Mouse (Mus musculus) testis, adult 2 months (tissue): ENCODE data around the gene Lrrc40. TPM values are rescaled to one million over a fixed set of nuclear protein-coding genes. Genes with fewer than 3 reads are reported as not detected.
"Not testable (repeated sequence)": the region's sequence is repeated elsewhere in the genome, so short reads cannot be mapped to it uniquely, and the experiment has no call there.

Experiments
- H3K27ac ChIP-seq: fragments of 200-500 bp; 2 replicates; pipeline ENCODE4 v1.5.1; 2012; ENCODE audit warnings: low read depth, low read length; ENCODE audit not compliant: control insufficient read depth, insufficient read depth
- H3K27me3 ChIP-seq: fragments of 200-500 bp; 2 replicates; pipeline ENCODE4 v1.6.1; 2012; ENCODE audit warnings: mild to moderate bottlenecking, low read length, moderate library complexity; ENCODE audit not compliant: control insufficient read depth, insufficient read depth
- H3K36me3 ChIP-seq: fragments of 200-500 bp; 2 replicates; pipeline ENCODE4 v1.6.1; 2012; ENCODE audit warnings: mild to moderate bottlenecking, low read length; ENCODE audit not compliant: control insufficient read depth, insufficient read depth
- H3K4me1 ChIP-seq: fragments of 200-500 bp; 2 replicates; pipeline ENCODE4 v1.6.1; 2012; ENCODE audit warnings: low read length; ENCODE audit not compliant: control insufficient read depth, insufficient read depth
- H3K4me3 ChIP-seq: fragments of 200-500 bp; 2 replicates; pipeline ENCODE4 v1.5.1; 2012; ENCODE audit warnings: low read depth, mild to moderate bottlenecking, low read length, moderate library complexity, mixed read lengths; ENCODE audit not compliant: control insufficient read depth
- CTCF ChIP-seq: fragments of 200-500 bp; IDR thresholded peaks from 2 replicates; pipeline ENCODE4 v1.5.1; 2012; ENCODE audit warnings: low read depth, mild to moderate bottlenecking, inconsistent platforms, low read length, moderate library complexity; ENCODE audit not compliant: control insufficient read depth, insufficient read depth, insufficient replicate concordance
- POLR2A ChIP-seq: fragments of 200-500 bp; IDR thresholded peaks from 2 replicates; pipeline ENCODE4 v1.6.1; 2012; ENCODE audit warnings: low read depth, mild to moderate bottlenecking, inconsistent platforms, low read length, moderate library complexity; ENCODE audit not compliant: control insufficient read depth
- polyA plus RNA-seq: library from polyadenylated mRNA; depleted of rRNA; stranded (reverse); fragments of >200 nt; gene quantifications from 2 replicates; pipeline ENCODE4 v1.2.3, GENCODE M21; 2012; rRNA removed

Lrrc40 gene
- polyA plus RNA-seq, 1 experiment: 8.7 TPM

DNA sequence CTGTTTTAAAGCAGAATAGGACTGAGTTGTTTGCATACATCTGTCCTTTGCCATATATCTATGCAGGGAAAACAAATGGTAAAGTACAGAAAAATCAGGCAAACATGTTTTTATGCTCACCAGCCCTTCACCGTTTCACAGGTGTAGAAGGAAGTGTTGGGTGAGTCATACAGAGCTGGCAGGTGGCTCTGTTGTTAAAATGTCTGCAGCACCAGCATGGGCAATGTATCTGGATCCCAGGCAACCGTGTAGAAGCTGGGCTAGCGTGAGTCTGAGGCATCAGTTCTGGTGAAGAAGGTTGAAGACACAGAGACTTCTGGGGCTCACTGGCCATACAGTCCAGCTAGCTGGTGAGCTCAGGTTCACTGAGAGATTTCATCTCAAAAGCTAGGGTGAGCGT is 57.5 kb downstream of the Lrrc40 start:
- Histone ChIP-seq H3K27ac (no peak overlapping the region), H3K4me3 (no peak overlapping the region), H3K36me3 (no peaks in the 10 kb centered on the region), H3K27me3 (no peaks in the 10 kb centered on the region), H3K4me1 (no peaks in the 10 kb centered on the region)
- TF ChIP-seq POLR2A (no peak), CTCF (no peak)

DNA sequence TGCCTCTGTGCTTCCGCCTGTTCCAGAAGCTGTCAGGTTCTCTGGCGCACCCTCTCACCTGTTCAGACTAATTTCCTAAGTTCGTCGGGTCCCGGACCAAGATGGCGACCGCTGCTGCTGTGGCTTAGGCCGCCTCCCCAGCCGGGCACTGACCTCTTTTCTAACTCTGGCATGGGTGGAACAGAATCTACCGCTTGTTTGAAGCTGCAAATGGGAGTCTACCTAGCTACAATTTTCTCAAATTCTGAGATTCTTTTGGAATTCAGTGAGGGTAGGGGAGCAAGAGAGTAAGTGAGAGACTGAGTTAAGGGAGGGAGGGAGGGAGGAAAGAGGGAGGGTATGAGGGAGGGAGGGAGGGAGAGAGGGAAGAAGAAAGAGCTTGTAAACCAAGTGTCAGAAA is 65.6 kb downstream of the Lrrc40 start:
- H3K4me3 ChIP-seq, H3K4me1 ChIP-seq, H3K36me3 ChIP-seq: not testable (repeated sequence)

DNA sequence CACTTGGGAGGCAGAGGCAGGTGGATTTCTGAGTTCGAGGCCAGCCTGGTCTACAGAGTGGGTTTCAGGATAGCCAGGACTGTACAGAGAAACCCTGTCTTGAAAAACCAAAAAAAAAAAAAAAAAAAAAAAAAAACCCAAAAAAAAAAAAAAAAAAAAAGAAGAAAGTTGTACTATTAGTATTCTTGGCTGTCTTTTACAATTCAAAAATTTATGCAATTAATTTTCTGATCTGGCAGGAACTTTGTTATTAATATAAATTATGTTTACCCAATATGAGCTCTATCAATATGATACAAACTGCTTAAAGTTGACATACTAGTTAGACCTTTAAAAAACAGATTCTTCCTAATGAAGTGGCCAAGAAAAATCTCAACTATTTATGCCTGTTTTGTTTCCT is 66.1 kb downstream of the Lrrc40 start:
- not testable (repeated sequence) for H3K27ac ChIP-seq, H3K4me1 ChIP-seq, H3K4me3 ChIP-seq, H3K27me3 ChIP-seq, H3K36me3 ChIP-seq

More for the DNA sequence above, 65.6 kb downstream of the Lrrc40 start:
- H3K27me3 ChIP-seq, H3K27ac ChIP-seq: not testable (repeated sequence)

DNA sequence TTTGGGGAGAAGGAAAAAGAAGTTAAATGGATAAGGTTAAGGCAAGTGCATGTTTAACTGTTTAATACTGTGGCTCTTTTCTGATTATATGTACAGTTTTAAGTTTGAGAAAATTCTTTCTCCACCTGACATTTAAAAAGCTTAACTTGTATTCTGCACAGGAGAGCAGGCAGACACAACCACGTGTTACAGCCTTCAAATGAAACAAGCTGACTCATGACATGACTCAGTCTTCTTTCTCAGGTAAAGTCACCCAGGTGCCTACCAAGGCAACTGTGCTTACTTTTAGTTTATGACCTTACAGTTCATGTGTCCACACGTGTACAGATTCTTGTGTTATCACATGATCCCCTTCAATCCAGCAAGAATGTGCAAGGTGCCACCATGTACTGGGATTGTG is 67.0 kb downstream of the Lrrc40 start:
- Histone ChIP-seq H3K27ac (no peak overlapping the region), H3K4me3 (no peak overlapping the region), H3K4me1 (no peaks in the 10 kb centered on the region), H3K27me3 (no peaks in the 10 kb centered on the region), H3K36me3 (no peaks in the 10 kb centered on the region)
- no peak for TF ChIP-seq POLR2A
- no peak for TF ChIP-seq CTCF

DNA sequence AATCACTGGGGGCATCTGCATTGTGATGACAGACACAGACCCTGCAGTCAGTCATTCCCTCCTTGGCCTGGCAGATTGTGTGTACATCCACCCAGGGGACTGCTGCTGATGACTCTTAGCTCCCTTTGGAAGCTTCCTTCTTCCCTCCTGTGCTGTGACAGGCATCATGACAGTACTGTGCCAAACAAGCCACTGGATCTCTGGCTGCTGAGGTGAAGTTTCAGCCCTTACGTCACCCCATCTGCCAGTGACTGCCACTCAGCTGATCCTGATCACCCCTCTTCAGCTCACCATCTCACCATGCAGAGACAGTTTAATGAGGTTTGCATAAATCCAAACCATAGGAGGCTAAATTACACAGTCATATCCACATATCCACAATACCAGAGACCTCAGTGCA is 68.8 kb downstream of the Lrrc40 start:
- Histone ChIP-seq H3K4me3 (no peak overlapping the region), H3K36me3 (no peaks in the 10 kb centered on the region), H3K4me1 (no peaks in the 10 kb centered on the region), H3K27ac (no peak overlapping the region), H3K27me3 (no peaks in the 10 kb centered on the region)
- TF ChIP-seq CTCF (no peak), POLR2A (no peak)

Other genes starting within 250 kb of the Lrrc40 start
- gene Cth, start 111.6 kb upstream of the Lrrc40 start, polyA plus RNA-seq: 0.98 and 2.5 TPM in 2 replicates
- gene Ankrd13c, start 89.4 kb upstream of the Lrrc40 start, polyA plus RNA-seq: 15.6 and 15.8 TPM in 2 replicates
- gene Srsf11, start within 50 bp of the Lrrc40 start, polyA plus RNA-seq: 216 and 254 TPM in 2 replicates